Comparison of ENCODE assay signal across 1 mouse cellular context in genomic region chr1:59543911-59544310, GRCm38 (mm10).
TF ChIP-seq lines count a peak whose summit lies in the region.

No protein-coding gene starts in this region.

TF ChIP-seq in MEL, 35 proteins besides CTCF, POLR2A, EP300 and RAD21 (continued from another document):
- TF ChIP-seq USF1 (IDR thresholded peaks at IDR 0.05; ENCODE audit: low read depth, low read length) (no peak), NELFE (IDR thresholded peaks at IDR 0.05; ENCODE audit: low read depth, low read length) (no peak), MYB (IDR thresholded peaks at IDR 0.05; ENCODE audit: low read depth, low read length) (no peak), CHD2 (IDR thresholded peaks at IDR 0.05; ENCODE audit: low read length) (no peak), TBP (IDR thresholded peaks at IDR 0.05; ENCODE audit: low read depth, low read length) (no peak), USF2 (IDR thresholded peaks at IDR 0.05; ENCODE audit: borderline replicate concordance in 1 of 2, insufficient read depth in 1 of 2, low read depth in 1 of 2, low read length in 2 of 2) (no peak), MAZ (IDR thresholded peaks at IDR 0.05; ENCODE audit: low read depth, low read length) (no peak), BHLHE40 (IDR thresholded peaks at IDR 0.05; ENCODE audit: borderline replicate concordance, low read depth, low read length) (no peak)
